Mouse (Mus musculus) gastrocnemius, postnatal 10 days (tissue): Measurements from ENCODE around the gene Dbi. TPM values are rescaled to one million over a fixed set of nuclear protein-coding genes. Genes with fewer than 3 reads are reported as not detected.

Experiments
- DNase-seq: peaks from one replicate; pipeline ENCODE4 v3.0.0; 2021; ENCODE audit warnings: mixed read lengths
- total RNA-seq, 2 experiments: library from RNA; stranded (reverse); gene quantifications; 2 replicates each; pipeline ENCODE4 v1.2.3; 2021

Dbi gene
- total RNA-seq, 2 experiments from 2014 or later = 254 to 263 TPM

DNA sequence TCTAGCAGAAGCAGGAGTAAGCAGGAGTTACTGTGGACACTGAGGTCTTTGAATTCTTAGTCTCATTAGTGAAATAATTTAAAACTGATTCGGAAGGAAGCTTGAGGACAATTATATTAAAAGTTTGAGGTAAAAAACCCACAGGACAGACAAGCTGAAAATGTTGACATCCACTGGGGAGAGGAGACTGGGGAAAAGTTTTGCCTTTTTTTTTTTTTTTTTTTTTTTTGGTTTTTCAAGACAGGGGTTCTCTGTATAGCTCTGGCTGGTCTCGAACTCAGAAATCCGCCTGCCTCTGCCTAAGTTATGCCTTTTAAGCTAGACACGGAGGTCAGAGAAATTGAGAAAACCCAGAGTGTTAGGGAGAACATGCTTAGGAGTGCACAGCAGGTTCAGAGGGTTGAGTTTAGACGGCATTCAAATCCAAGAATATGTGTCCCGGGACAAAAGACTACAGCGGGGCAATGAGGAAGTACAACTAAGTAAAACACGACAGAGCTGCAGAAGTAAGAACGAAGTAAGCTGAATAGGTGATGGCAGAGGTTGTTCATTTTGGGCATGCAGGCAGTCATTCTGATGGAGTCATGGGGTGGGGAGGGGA lies 1.2 kb upstream of the Dbi start:
- no peak for DNase-seq

DNA sequence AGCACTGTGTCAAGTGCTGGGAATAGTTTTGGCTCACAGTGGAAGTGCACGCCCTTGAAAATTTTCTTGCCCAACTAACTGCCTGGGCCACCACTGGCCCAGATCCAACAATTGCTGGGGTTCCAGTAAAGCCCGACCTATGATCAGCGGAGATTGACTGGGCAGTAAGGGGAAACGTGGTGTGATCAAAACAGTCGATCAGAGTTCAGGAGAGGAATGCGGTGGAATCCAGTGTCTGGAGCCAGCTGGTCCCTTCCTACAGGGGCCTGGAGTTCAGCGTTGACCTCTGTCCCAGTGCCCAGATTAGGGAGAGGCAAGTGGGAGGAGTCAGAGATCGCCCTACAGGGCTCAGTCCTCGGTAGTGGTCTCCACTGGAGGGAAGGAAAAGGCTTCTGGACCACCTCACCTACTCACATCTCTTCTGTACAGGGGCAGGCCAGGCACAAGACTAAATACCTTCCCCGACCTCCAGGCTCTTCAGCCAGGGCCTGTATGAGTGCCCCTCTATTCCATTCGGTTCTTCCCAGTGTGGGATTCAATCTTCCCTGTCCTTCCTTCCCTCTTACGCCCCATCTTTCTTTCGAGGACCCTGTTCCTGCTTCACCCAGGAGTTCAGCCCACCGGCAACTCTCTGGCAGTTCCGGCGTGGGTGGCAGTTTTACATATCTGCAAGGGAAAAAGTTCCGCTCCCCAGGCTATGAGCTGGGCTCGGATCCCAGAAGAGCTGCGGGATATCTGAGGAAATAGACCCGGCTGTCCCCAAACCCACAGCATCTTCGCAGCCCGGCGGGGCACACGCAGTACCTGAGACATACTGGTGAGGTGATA lies 523 bp downstream of the Dbi start:
- DNase-seq = peak; percentile 34

DNA sequence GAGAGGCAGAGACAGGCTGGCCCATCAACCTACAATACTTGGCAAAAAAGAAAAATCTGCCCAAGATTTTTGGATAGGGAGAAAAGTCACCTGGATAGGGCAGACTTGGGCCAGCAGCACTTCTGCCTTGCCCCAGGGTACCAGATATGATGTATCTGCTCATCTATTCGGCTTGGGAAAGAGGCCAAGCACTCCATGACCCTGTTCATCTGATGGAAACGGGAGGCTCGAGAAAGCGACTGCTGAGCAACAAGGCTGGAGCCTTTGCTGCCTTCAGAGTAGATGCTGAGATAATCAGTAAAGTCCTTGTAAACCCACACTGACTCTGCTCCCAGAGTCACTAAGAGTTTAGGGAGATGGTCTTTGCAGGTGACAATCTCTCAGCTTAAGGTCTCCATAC lies 1.5 kb downstream of the Dbi start:
- no peak for DNase-seq

DNA sequence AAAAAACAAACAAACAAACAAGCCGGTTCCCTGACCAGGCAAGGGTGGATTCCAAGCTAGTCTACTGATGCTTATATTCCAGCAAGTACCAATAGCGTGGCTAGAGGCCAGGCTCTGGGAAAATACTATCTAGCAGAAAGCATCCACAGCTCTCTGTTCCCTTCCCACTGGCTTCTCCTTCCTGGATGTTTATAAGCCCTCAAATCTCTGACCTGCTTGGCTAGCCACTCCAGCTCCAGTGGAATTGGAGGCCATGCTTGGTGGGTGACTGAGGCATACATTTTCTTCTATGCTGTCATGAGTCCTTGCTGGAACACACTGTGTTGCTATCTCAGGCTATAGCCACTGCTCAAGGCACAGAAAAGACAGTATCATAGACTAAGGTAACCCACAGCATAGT lies 2.0 kb downstream of the Dbi start:
- DNase-seq = no peak

DNA sequence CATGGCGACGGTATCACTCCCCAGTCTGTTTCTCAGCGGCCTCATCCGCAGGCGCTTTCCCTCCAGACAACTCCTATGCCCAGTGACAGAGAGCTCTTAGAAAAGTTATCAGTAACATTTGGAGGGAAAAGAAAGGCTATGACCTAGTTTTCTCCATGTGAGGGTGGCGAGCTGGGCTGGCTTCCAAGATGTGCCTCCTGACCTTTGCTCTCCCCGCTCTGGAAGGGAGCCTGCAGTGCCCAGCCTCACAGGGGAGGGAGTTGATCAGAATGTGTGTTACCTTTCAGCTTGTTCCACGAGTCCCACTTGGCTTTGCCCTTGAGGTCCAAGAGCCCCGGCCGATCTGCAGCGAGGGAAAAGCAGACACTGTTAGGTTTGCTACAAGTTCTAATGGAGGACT lies 4.8 kb downstream of the Dbi start:
- peak; percentile 14 for DNase-seq

DNA sequence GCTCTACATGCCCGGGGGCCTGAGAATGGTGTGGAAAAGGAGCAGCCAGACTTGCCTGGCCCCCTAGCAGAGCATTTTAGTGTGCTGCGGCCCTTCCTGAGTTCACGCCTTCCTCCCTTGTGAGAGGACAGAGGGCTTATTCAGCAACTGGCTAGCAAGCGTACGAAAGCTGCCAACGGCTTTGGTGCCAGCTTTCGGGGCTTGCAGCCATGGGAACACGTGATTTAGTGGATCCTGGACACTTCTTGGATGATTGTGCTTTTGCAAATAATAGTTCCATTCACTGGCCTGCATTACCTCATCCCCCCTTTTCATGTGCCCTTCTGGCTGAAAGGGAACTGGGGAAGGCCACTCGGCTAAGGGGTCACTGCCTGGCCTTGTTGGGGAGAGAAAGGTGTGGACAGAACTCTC lies 5.2 kb downstream of the Dbi start:
- DNase-seq = peak; percentile 61

DNA sequence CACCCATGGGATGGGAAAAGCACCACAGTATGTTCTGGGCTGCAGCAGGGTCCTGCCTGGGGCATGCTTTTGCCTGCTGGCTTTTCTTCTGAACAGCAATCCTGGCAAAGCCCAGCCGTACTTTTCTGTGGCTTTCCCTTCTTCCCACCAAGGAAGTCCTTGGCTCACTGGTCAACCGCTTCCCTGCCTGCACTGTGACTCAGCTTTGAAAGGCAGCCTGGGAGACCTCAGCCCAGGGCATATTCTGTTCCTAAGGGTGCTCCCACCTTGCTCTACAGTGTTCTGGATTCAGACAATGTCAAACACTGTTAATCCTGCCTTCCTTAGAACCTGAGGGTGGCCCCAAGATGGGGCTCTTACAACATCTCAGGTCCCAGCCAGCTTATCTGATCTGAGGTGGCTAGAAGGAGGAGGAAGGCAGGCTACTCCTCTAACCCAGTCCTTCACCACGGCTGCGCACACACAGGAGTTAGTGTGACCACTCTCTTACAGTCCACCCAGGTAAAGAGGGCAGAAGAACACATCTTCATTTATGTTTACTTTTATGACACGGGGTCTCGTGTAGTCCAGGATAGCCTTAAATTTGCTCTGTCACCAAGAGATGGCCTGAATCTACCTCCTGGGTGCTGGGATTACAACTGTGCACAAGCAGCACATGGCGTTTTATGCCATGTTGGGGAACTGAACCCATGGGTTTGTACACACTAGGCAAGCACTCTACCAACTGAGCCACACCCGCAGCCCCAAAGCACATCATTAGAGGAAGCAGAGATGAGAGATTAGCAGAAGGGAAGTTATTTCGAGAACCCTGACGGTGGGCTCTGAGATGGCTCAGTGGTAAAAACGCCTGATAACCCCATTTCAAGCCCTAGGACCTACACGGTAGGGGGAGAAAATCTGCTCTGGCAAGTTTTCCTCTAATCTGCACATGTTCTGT lies 8.4 kb downstream of the Dbi start:
- DNase-seq = no peak

DNA sequence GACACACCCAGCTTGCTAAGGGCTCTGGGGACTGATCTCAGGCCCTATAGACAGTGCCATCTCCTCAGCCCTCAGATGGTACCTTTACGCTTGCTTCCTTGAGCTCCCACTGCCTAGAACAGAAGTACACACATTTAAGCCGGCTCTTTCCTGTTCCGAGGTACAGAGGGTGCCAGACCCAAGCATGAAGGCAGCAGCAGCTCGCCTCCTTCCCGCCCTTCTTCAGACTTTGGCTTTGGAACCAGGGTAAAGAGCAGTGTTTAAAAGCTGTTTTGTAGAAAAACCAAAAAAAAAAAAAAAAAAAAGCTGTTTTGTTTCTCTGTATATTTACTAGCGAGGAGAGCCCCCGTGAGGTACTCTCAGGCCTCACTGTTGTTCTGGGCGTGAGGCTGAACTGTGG lies 9.1 kb downstream of the Dbi start:
- DNase-seq = no peak

DNA sequence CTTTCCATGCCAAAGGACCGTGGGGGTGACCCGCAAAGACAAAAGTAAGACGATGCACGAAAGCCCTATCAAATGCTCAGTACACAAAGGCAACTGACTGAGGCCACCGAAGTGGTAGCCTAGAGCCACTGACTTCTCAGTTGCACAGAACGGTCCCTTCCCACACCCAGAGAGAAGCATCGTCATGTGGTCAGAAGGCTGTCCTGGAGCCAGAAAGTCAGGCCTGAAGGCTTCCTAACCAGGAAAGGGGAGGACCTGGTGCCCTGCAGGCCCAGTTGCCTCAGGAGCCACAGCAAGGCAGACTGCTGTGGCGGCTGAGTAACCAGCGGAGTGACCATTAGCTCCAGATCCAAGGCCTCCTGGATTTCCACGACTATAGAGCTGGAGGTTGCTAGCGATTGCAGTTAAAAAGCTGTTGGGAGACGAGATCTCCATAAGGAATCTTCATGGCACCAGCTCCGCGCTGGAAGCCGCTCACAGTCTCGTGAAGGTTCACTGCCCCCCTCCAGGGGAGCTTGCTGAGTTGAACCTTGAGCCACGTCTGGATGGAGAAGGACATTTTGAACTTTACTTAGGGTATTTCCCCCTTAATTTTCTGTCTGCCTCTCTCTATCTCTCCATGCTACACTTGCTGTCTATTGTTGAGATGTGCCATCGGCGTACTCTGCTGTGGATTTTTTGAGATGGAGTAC lies 11.0 kb downstream of the Dbi start:
- no peak for DNase-seq

DNA sequence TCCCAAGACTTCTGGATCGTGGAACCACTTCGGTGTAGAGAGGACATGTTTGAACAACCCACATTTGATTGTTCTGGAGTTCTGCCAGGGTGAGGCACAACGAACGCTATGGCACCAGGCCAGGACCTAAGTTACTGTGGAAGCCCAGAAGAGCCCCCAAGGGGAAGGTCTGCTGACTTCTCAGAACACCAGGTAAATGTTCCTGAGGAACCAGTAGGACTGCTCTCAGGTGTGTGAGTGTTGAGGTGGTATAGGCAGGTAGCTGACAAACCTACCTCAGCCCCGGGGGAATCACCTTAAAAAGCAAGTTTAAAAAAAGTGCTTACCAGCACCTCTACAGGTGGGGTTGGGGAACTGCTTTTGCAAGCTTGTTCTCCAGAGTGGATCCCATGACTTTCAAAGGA lies 15.3 kb downstream of the Dbi start:
- DNase-seq = no peak

DNA sequence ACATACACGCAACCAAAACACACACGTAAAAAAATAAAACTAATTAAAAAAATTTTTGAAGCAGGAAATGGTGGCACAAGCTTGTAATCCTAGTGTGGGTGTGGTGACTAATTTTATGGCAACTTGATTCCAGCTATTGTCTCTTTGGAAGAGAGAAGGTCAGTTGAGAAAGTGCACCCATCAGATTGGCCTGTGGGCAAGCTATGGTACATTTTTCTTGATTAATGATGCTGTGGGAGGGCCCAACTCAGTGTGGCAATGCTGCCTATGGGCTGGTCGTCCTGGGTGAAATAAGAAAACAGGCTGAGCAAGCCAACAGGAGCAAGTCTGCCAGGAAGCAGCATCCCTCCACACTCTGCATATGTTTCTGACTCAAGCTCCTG lies 19.7 kb downstream of the Dbi start:
- DNase-seq = no peak

DNA sequence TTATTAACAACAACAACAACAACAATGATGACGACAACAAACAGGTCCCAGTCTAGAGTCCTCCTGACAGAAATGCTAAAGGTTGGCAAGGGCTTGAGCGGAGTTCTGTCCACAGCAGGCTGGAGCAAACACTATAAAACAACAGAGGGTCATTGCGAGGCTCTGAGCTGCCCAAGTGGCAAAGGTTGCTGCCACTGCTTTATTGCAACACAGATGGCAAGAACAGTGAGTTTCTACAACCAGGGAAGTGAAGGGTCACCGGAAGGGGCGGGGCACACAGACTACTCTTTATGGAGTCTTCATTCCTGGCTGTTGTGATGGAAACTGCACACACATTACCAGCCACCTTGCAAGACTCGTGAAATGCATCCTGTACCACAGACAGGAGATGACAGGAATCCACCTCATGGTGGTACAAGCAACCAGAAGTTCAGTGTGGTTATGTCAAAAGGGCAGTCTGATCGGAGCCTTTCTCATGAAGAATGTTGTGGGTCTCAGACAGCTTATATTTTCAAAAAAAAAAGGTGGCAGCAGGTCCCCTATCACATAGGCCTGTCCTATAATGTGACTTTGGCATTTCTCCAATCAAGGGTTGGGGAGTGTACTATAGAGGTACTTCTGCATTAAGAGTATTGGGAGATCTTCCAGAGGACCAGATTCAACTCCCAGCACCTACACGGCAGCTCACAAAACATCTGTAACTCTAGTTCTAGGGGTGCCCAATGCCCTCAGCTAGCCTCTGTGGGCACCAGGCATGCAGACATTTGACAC lies 20.2 kb downstream of the Dbi start:
- no peak for DNase-seq

DNA sequence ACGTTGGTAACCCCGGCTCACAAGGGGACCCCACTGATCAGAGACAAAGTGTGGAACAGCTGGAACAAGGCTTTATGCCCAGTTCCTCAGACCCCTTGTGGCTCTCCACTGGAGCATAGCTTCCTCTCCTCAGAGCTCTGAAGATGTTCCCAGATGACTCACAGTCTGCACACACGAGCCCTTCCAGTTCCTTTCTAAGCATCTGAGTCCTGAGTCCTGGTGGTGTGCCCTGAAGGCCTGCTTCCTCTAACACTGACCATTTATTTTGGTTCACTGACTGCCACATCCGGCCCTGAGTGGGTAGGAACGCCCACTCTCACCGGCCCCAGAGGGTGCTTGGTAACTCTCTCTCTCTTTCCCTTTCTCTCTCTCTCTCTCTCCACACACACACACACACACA lies 21.4 kb downstream of the Dbi start:
- DNase-seq = no peak

DNA sequence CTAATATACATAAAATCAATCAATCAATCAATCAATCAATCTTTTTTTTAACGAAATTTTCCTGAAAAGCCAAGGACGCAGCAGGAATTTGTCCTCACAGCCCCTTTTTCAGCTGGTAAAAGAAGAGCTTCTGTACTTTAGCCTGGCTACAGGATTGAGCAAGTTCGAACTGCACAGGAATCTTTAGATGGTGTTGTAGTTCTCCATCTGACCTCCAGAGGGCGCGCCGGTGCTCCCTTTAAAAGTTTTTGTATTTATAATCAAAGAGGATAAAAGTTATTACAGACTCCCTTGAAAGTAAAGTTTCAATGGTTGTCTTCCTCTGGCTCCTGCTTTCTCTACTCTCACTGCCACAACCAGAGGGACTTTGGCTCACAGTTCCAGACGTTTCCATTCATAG lies 22.6 kb downstream of the Dbi start:
- peak; percentile 71 for DNase-seq

DNA sequence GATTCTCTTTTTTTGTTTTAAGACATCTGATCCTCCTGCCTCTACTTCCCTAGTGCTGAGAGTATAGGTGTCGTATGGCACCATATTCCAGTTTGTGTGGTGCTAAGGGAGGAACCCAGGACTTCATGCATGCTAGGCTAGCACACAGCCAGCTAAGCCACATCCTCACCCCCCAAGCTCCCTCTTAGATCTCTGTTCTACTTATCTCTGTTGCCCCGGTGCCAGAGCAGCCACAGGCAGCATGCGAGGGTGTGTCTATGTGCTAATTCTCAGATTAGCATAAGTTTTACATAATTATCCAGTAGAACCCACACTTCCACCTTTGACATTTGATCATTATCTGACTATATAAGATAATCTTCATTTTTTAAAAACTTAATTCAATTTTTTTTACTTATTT lies 26.0 kb downstream of the Dbi start:
- no peak for DNase-seq

DNA sequence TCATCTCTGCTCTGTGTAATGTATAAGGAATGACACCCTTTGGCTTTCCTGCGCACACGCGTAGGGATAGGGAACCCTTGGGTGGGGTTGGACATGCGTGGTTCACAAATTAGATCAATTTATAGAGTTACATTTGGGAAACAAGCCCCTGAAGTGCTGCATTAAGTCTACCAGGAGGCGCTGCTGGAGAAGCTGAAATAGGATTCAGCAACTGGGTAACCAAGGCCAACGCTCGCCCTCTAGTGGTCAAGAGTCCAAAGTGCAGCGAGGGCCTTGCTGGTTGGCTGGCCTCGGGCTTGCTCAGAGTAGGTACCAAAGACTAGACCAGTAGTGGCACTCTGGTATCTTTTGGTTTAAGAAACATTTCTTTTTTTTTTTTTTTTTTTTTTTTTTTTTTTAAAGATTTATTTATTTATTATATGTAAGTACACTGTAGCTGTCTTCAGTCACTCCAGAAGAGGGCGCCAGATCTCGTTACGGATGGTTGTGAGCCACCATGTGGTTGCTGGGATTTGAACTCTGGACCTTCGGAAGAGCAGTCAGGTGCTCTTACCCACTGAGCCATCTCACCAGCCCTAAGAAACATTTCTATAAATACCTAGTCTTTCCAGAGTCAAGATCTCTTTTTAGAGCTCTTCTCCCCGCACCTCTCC lies 27.3 kb downstream of the Dbi start:
- DNase-seq = peak; percentile 90

DNA sequence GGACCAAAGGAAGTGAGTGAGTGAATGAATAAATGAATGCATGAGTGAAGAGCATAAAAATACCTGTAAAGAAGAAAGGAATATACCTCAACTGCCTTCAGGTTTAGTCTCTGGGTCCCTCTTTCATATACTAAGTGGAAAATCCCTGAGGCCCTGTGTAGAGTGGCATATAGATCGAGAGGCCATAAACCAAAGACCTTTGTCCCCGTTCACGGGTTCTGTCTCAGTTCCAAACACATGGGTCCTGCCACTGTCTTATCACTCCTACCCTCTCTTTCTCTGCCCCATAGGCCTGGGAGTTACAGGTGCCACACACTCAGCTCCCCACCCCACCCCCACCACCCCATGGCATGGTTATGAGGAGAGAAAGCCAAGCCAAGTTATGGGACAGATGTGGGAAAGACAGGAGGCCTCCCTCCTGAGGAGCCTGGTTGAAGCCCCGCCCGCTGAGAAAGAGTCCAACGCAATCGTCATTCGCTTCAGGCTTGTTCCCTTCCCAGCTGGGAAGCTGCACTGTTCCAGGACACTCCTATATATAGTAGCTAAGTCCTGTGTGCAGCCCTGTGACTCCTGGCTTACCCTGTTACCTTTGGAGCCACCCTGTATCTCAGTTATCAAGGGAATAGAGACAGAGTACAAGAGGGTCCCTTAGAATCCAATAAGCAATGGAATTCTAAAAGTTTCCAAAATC lies 29.9 kb downstream of the Dbi start:
- DNase-seq = no peak

DNA sequence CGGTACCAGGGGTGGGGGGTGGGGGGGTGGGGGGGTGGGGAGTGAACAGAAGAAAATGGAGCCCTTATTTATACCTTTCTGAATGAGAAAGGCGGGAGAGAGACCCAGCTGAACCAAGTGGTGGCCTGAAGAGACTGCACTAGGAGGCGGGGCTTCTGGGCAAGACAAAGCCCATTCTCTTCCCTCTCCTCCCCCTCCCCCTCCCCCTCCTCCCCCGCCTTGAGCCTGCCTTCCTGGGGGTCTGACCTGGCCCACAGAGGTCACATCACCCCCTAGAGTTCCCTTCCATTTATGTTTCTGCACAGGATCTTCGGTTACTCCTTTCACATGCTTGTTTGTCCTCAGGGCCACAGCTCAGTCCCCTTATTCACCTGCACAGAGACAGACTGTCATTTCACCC lies 31.7 kb downstream of the Dbi start:
- DNase-seq = no peak

DNA sequence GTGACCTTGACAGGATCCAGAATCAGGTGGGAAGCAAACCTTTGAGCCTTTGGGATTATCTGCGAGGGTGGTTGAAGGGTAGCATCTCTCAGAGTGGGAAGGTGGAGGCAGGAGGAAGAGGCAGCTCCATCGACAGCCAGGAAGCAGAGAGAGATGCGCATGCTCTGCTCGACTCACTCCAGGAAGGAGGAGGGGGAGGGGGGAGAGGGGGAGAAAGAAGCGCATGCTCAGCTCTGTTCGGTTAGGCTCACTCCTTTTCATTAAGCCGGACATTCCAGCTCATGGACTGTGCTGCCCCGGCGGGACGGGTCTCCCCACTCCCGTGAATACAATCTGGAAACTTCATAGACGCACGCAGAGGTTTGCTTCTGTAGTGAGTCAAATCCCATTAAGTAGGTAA lies 34.2 kb downstream of the Dbi start:
- no peak for DNase-seq

DNA sequence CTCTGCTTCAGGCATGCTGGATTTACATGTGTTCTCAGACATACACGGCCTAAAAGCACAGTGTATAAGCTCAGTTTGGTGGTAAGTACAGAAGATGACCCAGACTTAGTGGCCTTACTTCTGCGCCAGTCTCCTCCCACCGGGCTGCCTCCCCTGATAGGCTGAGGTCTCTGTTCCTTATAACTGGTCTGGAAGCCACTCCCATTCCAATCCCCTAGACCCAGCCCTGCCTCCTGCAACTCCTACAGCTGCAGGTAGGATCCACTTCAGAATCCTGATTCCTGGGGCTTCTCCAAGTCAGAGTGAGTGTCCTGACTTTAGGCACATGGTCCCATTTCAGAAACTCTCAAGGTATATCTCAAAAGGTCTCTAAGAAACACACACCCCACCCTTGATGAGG lies 35.2 kb downstream of the Dbi start:
- no peak for DNase-seq
